Mouse (Mus musculus) embryonic stem cell, embryonic (primary cell): ENCODE measurements around the gene Sec14l5.

ENCODE experiments used
- CTCF ChIA-PET, 4 experiments: fragments of 300-600 bp in 2 of 4; fragments of 350-600 bp in 2 of 4; sonication (Branson Sonifier 250); formaldehyde crosslinking; loops; one replicate each; lab custom pipeline; 2022; ENCODE audit warnings: inconsistent platforms in 2 of 4; lab: Charles Lee
- POLR2A ChIA-PET, 4 experiments: fragments of 300-600 bp in 2 of 4; fragments of 350-600 bp in 2 of 4; sonication (Branson Sonifier 250); formaldehyde crosslinking; loops; one replicate each; lab custom pipeline; 2022; ENCODE audit warnings: antibody characterized with exemption in 4 of 4, inconsistent platforms in 1 of 4; lab: Charles Lee

Gene Sec14l5

GRCm38 (mm10) chr16:5228103-5228502, 81.2 kb downstream of the Sec14l5 start:
- ChIA-PET POLR2A (interaction anchor here in 1 of 4 experiments (0.9 kb wide), 1 partner anchor 28 kb away, joined by 3 read pairs; no protein-coding TSS in a partner anchor), CTCF (interaction anchor here in 1 of 4 experiments (1.2 kb wide), 1 partner anchor 17 kb away, joined by 3 read pairs; no protein-coding TSS in a partner anchor)

DNA sequence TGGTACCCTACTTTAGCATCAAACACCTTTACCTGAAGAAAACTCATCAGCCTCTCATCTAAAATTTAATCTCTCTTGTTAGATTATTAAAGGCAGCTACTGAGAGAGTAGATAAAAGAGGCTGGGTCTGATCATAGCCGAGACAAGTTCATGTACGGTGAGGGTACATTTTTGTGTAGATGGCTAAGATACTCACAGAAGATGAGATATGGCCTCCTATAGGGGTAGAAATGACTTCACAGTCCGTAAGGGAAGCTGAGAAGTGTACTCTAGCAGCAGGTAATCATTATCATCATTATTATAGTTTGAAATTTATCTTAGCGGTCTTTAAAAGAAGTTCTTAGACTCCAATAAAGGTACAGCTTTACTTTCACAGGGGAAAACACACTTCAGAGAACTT, 86.1 kb downstream of the Sec14l5 start:
- ChIA-PET POLR2A (interaction anchor here in 2 of 4 experiments (0.9 to 16.3 kb wide), 7 partner anchors 10 to 29 kb away, joined by 3 to 188 read pairs (median 9); partner anchors contain the start of genes Eef2kmt (in 2 of the 2) and Nagpa (in 1 of the 2)), CTCF (interaction anchor here in 3 of 4 experiments (0.6 to 4.0 kb wide), 4 partner anchors 11 to 193 kb away, joined by 3 to 14 read pairs (median 6); no protein-coding TSS in a partner anchor)

DNA sequence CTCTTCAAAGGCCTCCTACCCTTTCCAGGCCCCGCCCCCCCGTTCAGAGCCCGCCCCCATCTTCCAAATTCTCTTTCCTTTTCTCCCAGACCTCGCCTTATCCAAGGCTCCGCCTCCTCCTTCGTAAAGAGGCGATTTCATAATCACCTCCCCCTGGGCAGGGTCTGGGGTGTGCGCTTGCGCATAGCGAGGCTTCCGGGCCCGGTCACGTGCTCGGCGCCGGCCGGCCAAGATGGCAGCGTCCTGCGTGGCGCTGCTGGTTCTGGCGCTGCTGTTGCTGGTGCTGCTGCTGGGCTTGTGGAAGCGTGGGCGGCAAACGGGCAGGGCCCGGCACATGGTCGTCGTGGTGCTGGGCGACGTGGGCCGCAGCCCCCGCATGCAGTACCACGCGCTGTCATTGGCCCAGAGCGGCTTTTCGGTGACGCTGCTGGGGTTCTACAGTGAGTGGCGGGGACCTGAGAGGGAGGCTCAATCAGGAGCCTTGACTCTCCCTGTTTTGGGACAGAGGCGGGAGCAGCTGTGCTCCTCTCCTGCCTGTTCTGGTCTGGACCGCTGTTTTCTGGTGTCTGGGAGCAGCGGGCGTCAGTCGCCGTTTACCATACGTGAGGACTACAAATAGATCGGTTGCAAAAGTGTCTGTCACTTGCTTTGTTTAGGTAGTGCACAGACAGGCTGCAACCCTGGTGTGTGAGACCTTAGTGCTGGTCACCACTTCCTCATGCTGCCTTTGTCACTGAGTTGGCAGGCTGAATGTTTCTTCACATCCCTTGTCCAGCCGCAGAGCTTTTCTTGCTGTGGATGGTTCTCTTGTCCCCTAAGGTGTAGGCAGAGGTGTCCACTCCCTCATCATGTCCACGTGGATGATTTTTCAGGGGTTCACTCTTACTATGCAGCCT, 86.8 kb downstream of the Sec14l5 start, which contains the start of gene Alg1:
Alg1 (plus strand) TSS at position 204 of the 896 bp plus-strand sequence.
- ChIA-PET POLR2A (interaction anchor here in 3 of 4 experiments (0.5 to 16.3 kb wide), 12 partner anchors 9 to 319 kb away, joined by 3 to 188 read pairs (median 4); partner anchors contain the start of genes Eef2kmt (in 2 of the 3) and Nagpa (in 1 of the 3)), CTCF (interaction anchor here in 2 of 4 experiments (3.1 to 4.0 kb wide), 2 partner anchors 10 to 11 kb away, joined by 10 to 14 read pairs; no protein-coding TSS in a partner anchor)
